Mouse (Mus musculus) R1 (cell line): ENCODE results near the gene Ppil6.
A peak's percentile ranks its signal among the peaks of the same experiment; 100 is the strongest.

Experiments used
- DNase-seq: peaks from one replicate; pipeline ENCODE4 v3.0.0-alpha.2; 2018; ENCODE audit warnings: low read depth, low spot score

Gene Ppil6

DNA sequence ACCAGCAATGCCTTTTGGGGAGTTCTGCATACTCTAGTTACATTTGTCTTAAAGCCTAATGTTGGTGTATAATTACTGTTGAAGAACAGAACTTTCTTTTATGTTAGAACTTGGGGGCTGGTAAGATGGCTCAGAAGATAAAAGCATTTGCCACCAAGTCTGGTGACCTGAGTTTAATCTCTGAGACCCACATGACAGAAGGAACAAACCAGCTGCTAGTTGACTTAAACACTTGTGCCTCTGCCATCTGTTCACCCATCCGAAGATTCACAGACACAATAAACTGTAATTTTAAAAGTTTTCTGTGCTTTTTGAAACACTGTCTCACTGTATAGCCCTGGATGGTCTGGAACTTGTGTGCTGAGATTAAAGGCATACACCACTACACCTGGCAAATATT lies 35.5 kb downstream of the Ppil6 start:
- no peak for DNase-seq

DNA sequence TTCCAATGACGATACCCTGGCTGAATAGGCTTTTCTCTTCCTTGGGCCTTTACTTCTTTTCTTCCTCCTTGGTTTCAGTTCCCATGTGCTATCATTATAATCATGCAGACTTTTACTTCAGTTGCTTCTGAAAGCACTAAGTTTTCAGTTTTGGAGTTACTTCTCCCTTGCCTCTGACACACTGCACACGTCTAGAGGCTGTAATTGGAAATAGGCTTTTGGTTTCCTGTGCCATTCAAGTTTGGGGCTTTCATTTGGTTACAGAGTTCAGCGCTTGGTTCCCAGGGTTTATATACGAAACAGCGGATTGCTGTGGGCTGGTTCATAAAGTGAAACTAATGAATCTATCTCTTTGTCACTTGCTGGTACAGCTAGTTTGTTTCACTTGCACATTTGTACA lies 39.7 kb downstream of the Ppil6 start:
- no peak for DNase-seq

- peak; percentile 27 for DNase-seq
Observed at GRCm38 (mm10) chr10:41535991-41536390, 45.8 kb downstream of the Ppil6 start.

DNA sequence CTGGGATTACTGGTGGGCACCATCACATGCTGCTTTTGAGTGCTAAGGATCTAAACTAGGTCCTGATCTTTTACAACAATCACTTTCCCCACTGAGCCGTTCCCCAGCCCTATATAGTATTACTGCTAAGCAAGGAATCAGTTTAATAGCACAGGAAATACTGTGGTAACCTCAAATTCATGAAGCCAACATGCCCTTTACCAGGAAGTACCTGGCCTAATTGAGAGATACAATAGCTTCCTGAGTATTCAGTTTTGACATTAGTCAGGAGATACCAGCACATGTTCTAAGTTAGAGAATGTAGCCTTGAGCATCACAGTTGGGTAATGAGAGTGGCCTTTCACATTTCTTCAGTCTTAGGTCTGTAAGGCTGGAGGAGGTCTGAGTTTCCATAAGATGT lies 46.5 kb downstream of the Ppil6 start:
- DNase-seq, result no peak

- DNase-seq, result no peak
Observed at GRCm38 (mm10) chr10:41537226-41537982, 47.2 kb downstream of the Ppil6 start.

GRCm38 (mm10) chr10:41537983-41538330 lies 47.7 kb downstream of the Ppil6 start:
- DNase-seq, result no peak

DNA sequence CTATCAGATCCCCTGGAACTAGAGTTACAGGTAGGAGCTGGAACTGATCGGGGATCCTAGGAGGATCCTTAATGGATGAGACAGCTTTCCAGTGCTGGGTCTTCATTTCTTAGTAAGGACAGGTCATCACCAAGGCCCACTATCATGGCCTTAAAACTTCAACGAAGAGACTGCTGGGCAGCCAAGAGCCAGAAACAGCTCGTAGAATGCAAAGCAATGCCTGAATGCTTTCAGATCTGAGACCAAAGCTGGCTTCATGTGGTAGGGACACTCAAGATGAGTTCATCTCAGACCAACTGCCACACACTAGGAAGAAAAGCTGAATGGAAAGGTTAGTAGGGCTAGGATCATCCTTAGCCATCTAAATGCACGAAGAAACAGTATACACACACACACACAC lies 48.7 kb downstream of the Ppil6 start:
- no peak for DNase-seq

GRCm38 (mm10) chr10:41542057-41542456 lies 51.8 kb downstream of the Ppil6 start:
- DNase-seq, result no peak

- DNase-seq, result no peak
Observed at GRCm38 (mm10) chr10:41543439-41543838, 53.2 kb downstream of the Ppil6 start.

GRCm38 (mm10) chr10:41543844-41544243 lies 53.6 kb downstream of the Ppil6 start:
- no peak for DNase-seq

DNA sequence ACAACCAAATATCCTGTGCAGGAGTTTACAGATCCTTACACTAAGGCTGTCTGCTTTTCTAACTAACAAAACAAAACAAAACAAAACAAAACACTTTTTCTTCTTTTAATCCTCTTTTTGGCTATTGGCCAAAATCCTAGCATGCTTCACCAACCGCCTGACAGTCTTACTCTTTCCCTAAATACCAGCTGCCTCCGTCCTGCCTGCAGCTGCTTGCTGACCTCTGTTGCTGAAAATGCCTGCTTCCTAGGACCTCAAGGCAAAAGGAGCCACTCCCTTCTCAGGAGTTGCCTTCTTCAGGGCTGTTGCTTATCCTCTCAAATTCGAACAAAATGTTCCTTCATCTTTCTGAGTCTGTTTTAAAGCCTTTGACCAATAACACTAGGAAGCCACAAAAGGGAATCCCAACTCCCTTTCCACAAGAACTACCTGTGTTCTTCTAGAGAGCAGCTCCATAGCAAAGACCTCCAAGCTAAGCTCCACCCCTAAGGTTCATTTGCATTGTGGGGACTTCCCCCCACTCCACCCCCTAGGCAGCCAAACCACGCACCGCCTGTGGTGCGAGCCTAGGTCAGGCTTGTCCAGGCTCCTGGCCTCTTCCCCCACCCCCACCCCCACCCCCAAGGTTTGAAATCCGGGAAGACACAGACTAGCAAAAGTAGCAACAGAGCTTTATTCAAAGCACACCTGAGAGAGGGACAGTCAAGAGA lies 54.4 kb downstream of the Ppil6 start:
- DNase-seq, result peak; percentile 67

DNA sequence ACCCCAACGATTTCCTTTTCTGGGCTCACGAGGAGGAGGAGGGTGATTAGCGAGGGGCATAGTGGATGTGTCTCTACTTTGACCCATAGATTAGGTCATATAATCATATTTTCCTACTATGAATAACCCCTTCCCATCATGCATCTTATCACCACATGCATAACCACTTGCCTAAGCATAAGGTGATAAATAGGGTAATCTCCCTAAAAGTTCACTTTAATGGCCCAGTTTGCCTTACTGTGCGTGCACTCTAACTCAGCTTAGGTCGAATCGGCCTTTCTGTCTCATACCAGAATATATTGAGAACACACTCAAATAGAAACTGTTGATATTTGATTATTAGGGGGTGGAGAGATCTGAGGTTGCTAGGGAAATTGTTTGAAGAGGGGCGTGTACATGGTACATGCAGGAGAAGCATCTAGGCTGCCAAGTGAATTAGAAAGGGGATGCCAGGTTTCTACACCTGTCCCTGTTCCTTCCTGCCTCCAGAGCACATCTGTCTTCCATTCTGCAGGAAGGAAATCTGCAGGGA lies 55.1 kb downstream of the Ppil6 start:
- DNase-seq, result no peak

GRCm38 (mm10) chr10:41546396-41547165 lies 56.3 kb downstream of the Ppil6 start:
- no peak for DNase-seq

DNA sequence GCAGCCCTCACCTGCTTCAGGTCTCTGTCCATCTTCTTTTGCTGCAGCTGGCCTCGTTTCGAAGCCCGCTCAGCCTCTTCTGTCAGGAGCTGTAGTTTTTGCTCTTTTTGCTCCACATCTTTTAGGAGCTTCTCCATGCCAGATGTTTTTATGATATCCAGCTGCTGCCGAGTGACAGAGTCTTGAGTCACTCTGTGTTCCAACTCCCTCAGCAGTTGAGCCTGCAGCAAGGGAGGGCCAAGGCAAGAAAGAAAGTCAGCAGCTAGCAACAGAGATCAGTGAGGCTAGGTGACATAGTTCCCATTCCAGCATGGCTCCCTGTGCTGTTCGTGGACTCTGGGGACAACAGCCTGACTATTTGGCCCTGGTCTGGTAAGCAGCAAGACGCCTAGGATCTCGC lies 60.5 kb downstream of the Ppil6 start:
- DNase-seq, result no peak

GRCm38 (mm10) chr10:41552319-41552718 lies 62.1 kb downstream of the Ppil6 start:
- peak; percentile 83 for DNase-seq

- DNase-seq, result peak; percentile 29
Observed at GRCm38 (mm10) chr10:41552847-41553589, 62.8 kb downstream of the Ppil6 start.

DNA sequence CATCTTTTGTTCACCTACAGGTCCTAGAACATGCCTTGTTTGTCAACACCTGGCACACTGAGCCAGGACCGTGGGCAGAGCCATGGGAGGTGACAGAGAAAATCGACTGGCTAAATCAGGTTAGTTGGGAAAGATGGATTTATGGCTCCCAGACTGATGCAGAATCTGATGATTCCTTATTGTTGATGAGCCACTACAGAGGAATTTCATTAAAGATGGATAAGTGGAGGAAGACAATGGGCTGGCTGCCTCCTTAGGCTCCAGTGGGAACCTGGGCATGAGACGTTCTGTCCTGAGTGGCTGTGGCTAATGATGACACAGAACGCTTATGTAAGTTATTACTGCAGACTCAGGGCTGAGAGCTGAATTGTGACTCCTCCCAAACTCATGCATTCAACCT lies 63.5 kb downstream of the Ppil6 start:
- no peak for DNase-seq

GRCm38 (mm10) chr10:41555081-41555480 lies 64.8 kb downstream of the Ppil6 start:
- no peak for DNase-seq

- DNase-seq, result no peak
Observed at GRCm38 (mm10) chr10:41558401-41558800, 68.2 kb downstream of the Ppil6 start.

GRCm38 (mm10) chr10:41561701-41562395 lies 71.6 kb downstream of the Ppil6 start:
- DNase-seq, result no peak
